Mouse (Mus musculus): ENCODE results near the gene Sox5. TPM values are rescaled to one million over a fixed set of nuclear protein-coding genes. Genes with fewer than 3 reads are reported as not detected.

Sox5 gene
- polyA plus RNA-seq, 1 experiment = 0.02 TPM

DNA sequence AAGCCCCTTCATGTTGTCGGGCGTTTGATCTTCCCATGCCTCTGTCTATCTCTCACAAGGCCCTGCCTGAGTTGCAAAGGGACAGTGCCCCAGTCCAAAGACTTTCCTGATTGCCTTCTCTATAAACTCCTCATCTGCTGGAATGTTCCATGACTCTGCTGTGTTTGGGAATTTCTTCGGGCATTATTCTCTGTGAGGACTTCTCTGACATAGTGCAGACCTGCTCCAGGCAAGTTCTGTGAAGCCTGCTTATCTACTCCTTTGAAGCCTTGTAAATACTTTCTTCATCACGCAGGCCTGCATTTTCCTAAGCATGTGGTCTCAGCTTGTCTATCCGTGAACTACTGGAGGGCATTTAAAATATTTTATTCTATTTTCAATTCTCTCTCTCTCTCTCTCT is 914.7 kb downstream of the Sox5 start:
- no peak for TF ChIP-seq GATA1 (IDR thresholded peaks at IDR 0.05; ENCODE audit: low read length)

DNA sequence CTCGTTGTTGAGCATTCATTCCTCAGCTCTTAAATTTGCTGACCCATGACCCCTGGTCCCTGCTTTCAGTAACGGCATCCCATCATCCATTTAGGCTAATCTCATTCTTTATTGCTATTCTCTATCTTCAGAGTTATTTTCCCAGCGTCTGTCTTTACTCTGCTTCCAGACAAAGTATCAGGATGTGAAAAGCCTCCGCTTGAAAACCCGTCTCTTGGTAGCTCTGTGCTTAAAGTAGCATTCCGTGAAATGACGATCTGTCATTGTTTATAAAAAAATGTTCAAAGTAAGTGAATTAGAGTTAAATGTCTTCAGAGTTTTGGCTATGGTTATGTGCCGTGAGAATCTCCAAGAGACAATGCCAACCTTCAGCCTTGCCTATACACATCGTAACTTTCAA is 915.2 kb downstream of the Sox5 start:
- no peak for TF ChIP-seq GATA1 (IDR thresholded peaks at IDR 0.05; ENCODE audit: low read length)

DNA sequence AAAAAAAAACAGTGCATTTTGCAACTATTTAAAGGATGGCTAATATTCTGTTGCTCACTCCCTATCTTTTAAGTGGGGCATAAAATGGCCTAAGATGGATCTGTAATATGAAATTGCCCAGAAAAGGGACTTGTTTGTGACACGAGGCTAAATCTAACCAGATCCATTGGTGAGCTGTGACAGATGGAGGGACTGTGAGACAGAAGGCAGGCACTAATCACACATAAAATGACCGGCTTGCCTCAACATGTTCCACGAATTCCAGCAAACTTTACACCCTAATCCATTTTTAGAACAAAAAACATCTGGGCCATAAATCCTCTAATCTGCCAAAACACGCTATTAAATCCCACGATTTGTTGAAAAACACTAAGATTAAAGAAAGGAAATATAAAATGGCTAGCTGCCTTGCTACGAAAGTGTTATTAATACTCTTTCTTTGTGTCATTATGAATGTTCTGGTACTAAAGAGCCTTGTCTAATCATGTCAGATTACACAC is 919.1 kb downstream of the Sox5 start:
- no peak for TF ChIP-seq GATA1 (IDR thresholded peaks at IDR 0.05; ENCODE audit: low read length)

DNA sequence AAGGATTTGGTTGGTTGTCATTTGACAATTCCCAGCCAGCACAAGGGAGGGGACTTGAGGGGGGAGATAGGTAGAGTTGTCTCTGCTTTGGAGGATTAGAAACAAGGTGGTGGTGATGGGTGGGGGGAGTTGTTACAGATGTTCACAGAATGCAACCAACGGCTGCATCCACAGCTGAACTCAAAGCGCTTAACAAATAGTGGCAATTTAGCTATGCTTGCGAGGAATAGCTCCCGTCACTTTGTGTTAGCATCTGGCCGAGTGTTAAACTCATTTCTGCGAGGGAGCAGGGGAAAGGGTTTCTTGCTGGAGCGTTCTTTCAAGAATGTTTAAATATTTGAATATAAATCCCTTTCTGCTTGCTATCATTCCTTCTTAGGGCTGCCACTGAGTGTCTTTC is 921.7 kb downstream of the Sox5 start:
- TF ChIP-seq GATA1 (IDR thresholded peaks at IDR 0.05; ENCODE audit: low read length) = no peak

DNA sequence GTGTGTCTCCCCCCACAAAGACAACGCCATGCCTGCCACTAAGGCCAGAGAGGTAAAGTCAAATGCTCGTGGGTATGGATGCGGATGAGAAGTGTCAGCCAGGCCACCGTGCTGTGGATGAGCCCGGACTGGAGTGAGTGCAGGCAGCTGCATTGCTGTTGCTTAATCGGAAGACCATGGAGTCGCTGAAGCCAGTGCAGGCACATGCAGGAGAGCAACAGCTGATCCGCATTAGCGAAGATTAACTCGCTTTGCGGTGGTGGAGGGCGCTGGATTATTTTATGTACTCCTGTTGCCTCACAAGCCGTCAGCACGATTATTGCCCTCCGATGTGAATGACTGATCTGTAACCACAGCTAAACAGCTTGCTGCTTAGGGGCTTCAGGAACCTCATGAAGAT is 922.2 kb downstream of the Sox5 start:
- no peak for TF ChIP-seq GATA1 (IDR thresholded peaks at IDR 0.05; ENCODE audit: low read length)

DNA sequence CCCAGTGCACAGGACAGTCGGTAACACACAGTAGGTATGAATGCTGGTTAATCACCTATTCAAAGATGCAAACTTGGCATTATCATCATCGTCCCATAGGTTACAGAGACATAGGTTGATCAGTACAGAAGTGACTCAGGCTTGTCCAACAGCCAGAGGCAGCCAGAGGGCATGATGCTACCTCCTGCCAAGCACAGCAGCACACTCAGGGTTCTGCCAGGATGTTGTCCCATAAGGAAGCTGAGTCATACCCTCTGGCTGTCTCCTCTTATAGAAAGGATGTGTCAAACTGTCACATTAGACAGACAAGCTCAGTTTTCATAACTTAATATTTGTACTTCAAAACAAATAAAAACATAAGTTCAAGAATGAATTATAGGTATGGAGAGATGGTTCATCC is 923.2 kb downstream of the Sox5 start:
- no peak for TF ChIP-seq GATA1 (IDR thresholded peaks at IDR 0.05; ENCODE audit: low read length)

DNA sequence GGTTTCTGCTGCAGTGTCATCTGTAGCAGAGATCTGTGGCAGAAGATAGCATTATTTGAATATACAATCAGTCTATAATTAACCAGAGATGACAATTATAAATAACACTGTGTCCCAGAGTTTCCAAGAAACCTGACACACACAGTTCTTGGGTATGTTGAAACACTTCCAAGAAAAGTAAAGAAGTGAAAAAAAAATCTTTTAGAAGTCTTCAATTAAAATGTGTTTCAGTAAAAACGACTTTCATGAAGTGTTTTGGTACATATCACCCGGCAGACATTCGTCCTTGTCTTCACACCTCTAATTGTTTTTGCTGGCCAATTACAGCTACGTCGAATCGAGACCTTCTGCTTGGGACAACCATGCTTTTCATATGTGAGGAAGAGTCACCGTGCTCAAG is 924.4 kb downstream of the Sox5 start:
- TF ChIP-seq GATA1 (IDR thresholded peaks at IDR 0.05; ENCODE audit: low read length) = no peak

DNA sequence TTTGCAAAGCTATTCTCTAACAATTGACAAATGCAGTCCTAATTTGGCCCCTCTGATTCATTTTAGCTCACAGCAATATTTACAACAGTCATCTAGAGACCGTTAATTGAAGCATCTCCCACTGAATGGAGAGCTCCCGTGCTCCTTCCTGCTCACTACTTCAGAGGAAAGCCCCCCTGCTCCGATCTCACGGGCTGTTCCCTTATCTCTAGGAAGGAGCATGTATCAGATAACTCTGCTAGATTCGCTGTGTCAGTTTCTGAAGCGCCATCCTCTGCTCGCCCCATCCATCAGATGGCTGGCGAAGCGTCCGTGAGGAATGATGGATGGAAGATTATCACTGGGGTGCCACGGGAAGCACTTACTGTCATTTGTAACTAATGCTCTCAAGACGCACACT is 926.4 kb downstream of the Sox5 start:
- no peak for TF ChIP-seq GATA1 (IDR thresholded peaks at IDR 0.05; ENCODE audit: low read length)

DNA sequence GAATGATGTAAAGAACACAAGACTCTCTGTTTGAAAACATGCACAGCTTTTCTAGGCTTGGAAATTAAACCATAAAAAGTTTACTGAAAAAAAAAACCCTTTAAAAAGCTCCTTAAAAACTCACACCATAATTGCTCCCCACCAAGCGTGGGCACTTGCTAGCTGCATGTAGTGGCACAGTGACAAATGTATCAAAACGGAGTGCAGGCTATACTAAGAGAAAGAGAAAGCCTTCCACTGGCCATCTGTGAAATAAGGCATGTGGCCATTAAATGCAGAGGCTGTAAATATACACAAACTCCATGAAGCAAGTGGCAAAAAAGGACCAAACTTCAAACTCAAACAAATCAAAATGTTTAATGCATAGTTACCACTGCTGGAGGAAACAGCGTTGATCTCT is 927.7 kb downstream of the Sox5 start:
- no peak for TF ChIP-seq GATA1 (IDR thresholded peaks at IDR 0.05; ENCODE audit: low read length)

DNA sequence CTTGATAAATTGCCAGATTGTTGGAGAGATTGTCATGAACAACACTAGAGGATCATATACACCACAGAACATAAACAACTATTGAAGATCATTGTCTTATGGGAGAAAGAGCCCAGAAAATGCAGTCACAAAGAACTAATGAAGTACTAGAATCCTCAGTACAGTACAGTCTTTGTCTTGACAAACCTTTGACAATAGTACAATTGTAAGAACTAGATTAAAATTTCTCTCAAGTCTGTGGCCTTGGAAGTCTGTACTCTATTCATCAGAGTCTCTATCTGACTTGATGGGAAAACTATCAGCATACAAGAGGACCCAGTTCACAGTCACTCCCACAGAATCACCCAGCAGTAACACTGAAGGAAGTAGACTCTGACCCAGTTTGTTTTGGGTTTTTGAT is 936.0 kb downstream of the Sox5 start:
- TF ChIP-seq GATA1 (IDR thresholded peaks at IDR 0.05; ENCODE audit: low read length) = no peak

DNA sequence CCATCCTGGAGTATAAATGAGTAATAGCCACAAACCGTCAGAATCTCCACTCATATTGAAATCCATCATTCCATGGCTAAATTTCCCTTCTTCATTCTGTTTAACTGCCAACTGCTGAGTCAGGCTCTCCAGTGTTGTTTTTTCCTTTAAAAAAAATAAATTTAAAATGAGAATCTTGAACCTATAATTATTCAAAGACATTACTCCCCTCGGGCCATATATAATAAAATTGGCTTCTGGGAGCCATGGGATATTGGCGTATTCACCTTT is 937.1 kb downstream of the Sox5 start:
- no peak for TF ChIP-seq GATA1 (IDR thresholded peaks at IDR 0.05; ENCODE audit: low read length)

DNA sequence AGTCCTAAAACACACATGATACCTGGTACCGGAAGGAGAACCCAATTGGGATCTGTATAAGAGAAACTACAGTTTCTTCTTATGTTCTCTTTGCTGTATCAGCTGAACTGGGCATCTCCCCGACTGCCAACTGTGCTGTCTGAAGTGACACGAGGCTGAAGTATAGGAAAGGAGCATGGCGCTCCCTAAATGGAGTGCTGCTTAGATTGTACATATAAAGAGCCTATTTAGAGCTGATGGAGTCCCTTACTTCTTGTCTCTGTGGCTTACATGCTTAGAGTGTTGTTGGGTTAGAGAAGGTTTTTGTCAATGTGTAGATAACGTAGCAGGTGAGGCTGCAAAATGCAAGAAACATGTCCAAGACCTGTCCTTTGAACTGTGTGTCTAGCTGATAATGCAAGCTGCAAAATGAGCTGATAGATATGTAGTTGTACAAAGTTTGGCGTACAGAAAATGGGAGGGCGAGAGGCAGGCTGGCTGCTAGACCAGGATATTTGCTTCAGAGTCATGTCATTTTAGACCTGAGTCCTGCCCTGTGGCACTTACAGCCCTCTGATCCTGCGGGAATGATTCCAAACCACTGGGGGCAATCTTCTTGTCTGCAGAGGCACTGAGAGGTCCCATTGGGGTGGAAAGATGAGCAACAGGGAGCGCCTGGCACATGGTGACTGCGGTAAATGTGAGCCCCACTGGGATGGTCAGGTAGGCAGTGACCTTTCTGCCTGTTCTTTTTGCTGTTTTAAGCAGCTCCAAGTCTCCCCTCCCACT is 937.7 kb downstream of the Sox5 start:
- no peak for TF ChIP-seq GATA1 (IDR thresholded peaks at IDR 0.05; ENCODE audit: low read length)

DNA sequence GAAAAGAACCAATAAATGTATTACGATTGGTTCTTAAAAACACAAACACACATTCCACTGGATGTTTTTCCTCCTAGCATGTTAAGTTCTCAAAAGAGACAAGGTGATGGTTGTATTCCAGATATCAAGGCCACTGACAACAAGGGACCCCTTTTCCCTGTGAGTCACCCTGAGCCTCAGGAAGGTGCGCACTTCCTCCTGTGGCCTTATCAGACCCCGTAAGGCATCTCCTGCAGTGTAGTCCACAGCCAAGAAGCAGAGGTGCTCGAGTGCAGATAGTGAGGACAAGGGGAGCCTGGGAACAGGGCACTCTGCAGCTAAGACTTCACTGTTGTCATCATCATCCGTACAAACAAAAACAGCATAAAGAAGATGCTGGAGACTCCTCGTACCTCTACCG is 939.8 kb downstream of the Sox5 start:
- TF ChIP-seq GATA1 (IDR thresholded peaks at IDR 0.05; ENCODE audit: low read length) = no peak

DNA sequence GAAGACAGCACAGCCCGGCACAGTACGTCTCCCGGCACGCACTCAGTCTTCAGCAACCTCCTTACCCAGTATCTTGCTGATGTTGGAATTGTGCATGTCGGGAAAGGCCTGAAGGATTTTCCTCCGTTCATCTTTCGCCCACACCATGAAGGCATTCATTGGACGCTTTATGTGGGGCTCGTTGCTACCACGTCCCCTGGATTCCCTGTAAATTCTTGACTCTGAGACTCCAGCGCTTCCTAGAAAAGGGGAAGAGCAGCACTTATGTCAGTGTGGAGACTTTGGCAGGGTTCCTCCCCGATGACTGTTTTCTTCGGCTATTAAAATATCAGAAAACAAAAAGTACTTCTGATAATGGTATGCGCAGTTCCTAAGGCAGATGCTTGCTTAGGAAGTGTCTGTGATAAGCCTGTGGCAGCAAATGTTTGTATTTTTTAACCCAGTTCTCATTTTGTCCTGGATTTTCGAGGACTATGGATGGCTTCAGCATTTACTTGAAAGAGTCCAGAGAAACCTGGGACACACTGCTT is 940.6 kb downstream of the Sox5 start:
- no peak for TF ChIP-seq GATA1 (IDR thresholded peaks at IDR 0.05; ENCODE audit: low read length)

DNA sequence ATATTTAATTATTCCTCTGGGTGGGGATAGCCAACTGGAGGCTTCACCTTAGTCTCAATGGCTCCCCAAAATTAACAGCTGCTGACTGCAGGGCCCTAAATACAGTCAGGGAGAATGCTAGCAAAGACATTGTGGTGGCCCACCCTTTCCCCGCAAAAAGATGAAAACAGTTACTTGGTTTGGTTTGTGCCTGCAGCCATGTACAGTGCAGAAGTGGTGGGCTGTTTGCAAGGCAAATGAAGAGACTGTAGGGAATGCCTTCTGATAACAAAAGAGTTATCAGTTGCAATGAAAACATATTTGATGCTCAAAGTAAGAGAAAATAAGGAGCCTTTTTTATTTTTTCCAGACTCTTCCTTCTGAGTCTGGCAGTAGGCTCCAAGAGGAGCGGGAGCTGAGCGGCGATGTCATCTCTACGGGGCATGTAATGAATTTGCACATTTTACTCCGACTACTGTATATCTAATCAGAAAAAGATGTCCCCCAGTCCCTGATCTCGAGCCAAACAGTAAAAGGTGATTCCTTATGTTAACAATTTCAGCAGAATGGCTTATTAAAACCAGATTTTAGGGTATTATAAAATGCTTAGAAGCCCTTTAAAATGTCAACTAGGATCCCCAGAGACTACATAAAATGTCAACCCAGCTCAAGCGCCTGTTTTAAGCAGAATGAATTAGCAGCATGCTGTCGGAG is 943.2 kb downstream of the Sox5 start:
- no peak for TF ChIP-seq GATA1 (IDR thresholded peaks at IDR 0.05; ENCODE audit: low read length)

DNA sequence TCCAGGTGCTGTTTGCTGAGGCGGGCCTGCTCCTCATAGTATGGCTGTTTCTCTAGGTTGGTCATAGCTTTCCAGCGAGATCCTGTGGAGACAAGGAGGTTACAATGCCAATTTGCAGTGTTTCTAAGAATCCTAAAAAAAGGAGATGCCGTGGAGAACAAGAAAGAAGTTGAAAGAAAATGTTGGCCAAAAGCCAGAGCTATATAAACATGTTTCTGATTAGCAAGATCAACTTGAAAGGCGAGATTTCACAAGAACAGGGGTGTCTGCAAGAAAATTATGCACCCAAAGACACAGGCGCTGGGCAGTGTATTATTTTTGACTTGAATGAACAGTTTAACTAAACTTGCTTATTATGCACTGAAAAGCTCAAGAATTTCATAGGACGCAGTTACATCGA is 946.4 kb downstream of the Sox5 start:
- no peak for TF ChIP-seq GATA1 (IDR thresholded peaks at IDR 0.05; ENCODE audit: low read length)

DNA sequence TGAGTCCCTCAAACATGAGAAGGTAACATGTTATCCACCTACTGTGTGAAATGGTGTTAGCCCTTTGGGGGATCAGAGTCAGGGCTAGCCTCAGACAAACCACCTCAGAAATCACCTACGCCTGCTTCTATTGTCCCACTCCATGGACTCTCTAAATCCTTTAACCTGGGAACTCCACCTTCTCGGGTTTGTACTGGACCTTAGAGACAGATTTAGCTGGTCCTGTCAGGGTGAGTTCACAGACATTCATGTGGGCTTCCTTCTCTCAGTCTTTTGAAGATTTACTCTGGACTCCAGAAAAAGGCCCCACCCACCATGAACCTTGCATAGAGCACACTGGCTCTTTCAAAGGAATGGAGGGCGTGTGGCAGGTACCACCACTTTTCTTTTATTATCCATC is 947.8 kb downstream of the Sox5 start:
- no peak for TF ChIP-seq GATA1 (IDR thresholded peaks at IDR 0.05; ENCODE audit: low read length)

Data from G1E-ER4 (cell line).